Mouse (Mus musculus): ENCODE data around the gene Nupl1. TPM values are rescaled to one million over a fixed set of nuclear protein-coding genes. Genes with fewer than 3 reads are reported as not detected.

Gene Nupl1
- polyA plus RNA-seq, 1 experiment from 2014 or later, result not detected

DNA sequence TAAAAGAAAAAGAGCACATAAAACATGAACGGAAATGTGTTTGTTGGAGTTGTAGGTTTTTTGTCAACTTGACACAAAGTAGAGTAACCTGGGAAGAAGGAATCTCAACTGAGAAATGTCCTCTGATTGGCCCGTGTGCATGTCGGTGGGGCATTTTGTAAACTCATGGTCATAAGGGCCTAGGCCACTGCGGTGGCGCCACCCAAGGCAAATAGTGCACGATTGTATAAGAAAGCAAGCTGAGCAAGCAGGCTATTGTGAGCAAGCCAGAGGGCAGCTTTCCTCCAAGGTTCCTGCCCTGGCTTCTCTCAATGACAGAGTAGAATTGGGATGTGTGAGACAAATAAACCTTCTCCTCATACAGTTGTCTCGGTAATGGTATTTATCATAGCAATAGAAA, 42.1 kb downstream of the Nupl1 start:
- H3K9me3 ChIP-seq (ENCODE audit: control insufficient read depth, low read length), result no peaks in the 10 kb centered on the region
- no peak overlapping the region for H3K4me3 ChIP-seq (ENCODE audit: low read length)
- ATAC-seq (ENCODE audit: low FRiP score, low TSS enrichment), result no peak
- no peaks in the 10 kb centered on the region for H3K27me3 ChIP-seq (ENCODE audit: control insufficient read depth, insufficient read depth, low read length)
- H3K4me1 ChIP-seq (ENCODE audit: control insufficient read depth, insufficient read depth, low read length), result no peaks in the 10 kb centered on the region
- H3K9ac ChIP-seq (ENCODE audit: low read depth, low read length), result no peak overlapping the region
- H3K36me3 ChIP-seq (ENCODE audit: control insufficient read depth, insufficient read depth, low read length), result no peaks in the 10 kb centered on the region
- WGBS, result 95% methylated on average over 7 of the region's 7 CpGs
- H3K27ac ChIP-seq (ENCODE audit: low read depth, low read length), result no peak overlapping the region
- no peak overlapping the region for H3K4me2 ChIP-seq (replicated peaks; ENCODE audit: low read depth, low read length)

DNA sequence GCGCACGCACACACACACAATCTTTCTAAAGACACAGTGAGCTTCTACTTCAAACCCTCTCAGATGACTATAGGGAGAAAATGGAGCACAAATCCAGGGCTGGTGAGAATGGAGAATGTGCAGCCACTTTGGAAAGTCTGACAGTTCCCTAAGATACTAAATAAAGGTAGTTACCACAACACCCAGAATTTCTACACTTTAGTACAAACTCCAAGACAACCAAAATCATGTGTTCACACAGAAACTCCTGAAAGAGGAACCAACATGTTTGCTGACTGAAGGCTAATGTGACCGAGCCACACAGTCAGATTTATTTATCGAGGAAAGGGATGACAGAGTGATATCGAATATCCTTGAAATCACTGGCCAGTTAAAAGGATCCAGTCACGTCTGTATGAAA, 46.2 kb downstream of the Nupl1 start:
- Histone ChIP-seq H3K4me1 (ENCODE audit: control insufficient read depth, insufficient read depth, low read length) (no peaks in the 10 kb centered on the region), H3K4me2 (replicated peaks; ENCODE audit: low read depth, low read length) (no peak overlapping the region), H3K36me3 (ENCODE audit: control insufficient read depth, insufficient read depth, low read length) (no peaks in the 10 kb centered on the region), H3K27me3 (ENCODE audit: control insufficient read depth, insufficient read depth, low read length) (no peaks in the 10 kb centered on the region), H3K4me3 (ENCODE audit: low read length) (no peak overlapping the region), H3K27ac (ENCODE audit: low read depth, low read length) (no peak overlapping the region), H3K9me3 (ENCODE audit: control insufficient read depth, low read length) (no peaks in the 10 kb centered on the region), H3K9ac (ENCODE audit: low read depth, low read length) (no peak overlapping the region)
- 83% methylated on average over 6 of the region's 6 CpGs for WGBS
- no peak for ATAC-seq (ENCODE audit: low FRiP score, low TSS enrichment)

DNA sequence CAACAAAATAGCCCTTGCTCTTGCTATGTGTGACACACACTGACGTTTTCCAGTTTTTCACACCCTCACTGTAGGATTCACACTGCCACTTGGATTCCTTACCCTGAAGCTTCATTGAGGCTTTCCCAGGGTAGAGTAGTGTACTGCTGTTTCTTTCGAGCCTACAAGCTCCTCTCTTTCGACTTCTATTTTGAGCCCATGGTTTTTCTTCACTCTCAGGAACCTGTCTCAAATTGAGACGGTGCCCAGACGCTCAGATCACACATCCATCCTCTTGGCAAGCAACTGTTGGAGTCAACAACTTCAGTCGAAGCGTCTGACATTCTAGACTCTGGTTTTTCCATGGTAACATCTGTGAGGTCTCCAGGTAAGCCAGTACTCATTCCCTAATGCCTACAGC, 54.3 kb downstream of the Nupl1 start, which contains the start of gene Atp8a2:
Atp8a2 (minus strand) TSS at position 296 of the 400 bp plus-strand sequence.
- Histone ChIP-seq H3K36me3 (ENCODE audit: control insufficient read depth, insufficient read depth, low read length) (no peaks in the 10 kb centered on the region), H3K4me3 (ENCODE audit: low read length) (no peak within 1 kb of the TSS), H3K27ac (ENCODE audit: low read depth, low read length) (no peak within 1 kb of the TSS), H3K4me2 (replicated peaks; ENCODE audit: low read depth, low read length) (no peak within 1 kb of the TSS), H3K9ac (ENCODE audit: low read depth, low read length) (no peak within 1 kb of the TSS), H3K9me3 (ENCODE audit: control insufficient read depth, low read length) (no peaks in the 10 kb centered on the region), H3K4me1 (ENCODE audit: control insufficient read depth, insufficient read depth, low read length) (no peaks in the 10 kb centered on the region), H3K27me3 (ENCODE audit: control insufficient read depth, insufficient read depth, low read length) (no peaks in the 10 kb centered on the region)
- 75% methylated on average over 7 of the region's 7 CpGs for WGBS
- no peak for ATAC-seq (ENCODE audit: low FRiP score, low TSS enrichment)

DNA sequence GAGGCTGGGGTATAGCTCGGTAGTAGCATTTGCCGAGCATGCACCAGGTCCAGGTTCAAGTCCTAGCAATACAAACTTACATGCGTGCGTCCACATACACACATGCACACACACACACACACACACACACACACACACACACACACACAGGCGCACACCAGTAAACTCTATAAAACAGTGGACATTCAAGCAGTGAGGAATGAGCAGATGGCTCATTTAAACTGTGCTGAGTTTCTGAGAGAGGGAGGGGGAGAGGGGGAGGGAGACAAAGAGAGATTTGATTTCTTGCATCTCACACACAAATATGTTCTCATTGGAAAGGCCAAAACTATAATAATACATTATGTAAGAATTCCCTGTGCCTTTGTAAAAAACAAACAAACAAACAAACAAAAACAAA, 55.2 kb downstream of the Nupl1 start:
- H3K27me3 ChIP-seq (ENCODE audit: control insufficient read depth, insufficient read depth, low read length), result no peaks in the 10 kb centered on the region
- H3K9ac ChIP-seq (ENCODE audit: low read depth, low read length), result no peak overlapping the region
- WGBS, result 82% methylated on average over 5 of the region's 5 CpGs
- H3K36me3 ChIP-seq (ENCODE audit: control insufficient read depth, insufficient read depth, low read length), result no peaks in the 10 kb centered on the region
- H3K9me3 ChIP-seq (ENCODE audit: control insufficient read depth, low read length), result no peaks in the 10 kb centered on the region
- no peak overlapping the region for H3K27ac ChIP-seq (ENCODE audit: low read depth, low read length)
- H3K4me2 ChIP-seq (replicated peaks; ENCODE audit: low read depth, low read length), result no peak overlapping the region
- no peak overlapping the region for H3K4me3 ChIP-seq (ENCODE audit: low read length)
- no peak for ATAC-seq (ENCODE audit: low FRiP score, low TSS enrichment)
- no peaks in the 10 kb centered on the region for H3K4me1 ChIP-seq (ENCODE audit: control insufficient read depth, insufficient read depth, low read length)

DNA sequence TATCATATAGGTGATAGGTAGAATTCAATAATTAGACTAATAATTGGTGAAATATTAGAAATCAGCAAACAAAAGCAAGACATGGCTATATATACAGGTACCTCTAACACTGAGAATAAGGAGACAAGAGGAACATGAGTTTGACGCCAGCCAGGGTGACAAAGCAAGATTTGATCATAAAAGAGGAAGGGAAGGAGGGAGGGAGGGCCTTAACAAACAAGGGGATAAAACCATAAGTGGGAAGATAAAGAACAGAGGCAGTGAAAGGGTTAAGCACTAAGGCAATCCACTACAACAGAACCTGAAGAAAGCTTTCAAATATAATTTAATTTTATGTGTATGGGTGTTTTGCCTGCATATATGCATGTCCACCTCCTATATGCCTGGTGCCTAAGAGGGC, 56.6 kb downstream of the Nupl1 start:
- H3K27ac ChIP-seq (ENCODE audit: low read depth, low read length), result no peak overlapping the region
- no peak overlapping the region for H3K9ac ChIP-seq (ENCODE audit: low read depth, low read length)
- no peaks in the 10 kb centered on the region for H3K4me1 ChIP-seq (ENCODE audit: control insufficient read depth, insufficient read depth, low read length)
- no peak for ATAC-seq (ENCODE audit: low FRiP score, low TSS enrichment)
- no peaks in the 10 kb centered on the region for H3K27me3 ChIP-seq (ENCODE audit: control insufficient read depth, insufficient read depth, low read length)
- no peak overlapping the region for H3K4me3 ChIP-seq (ENCODE audit: low read length)
- H3K4me2 ChIP-seq (replicated peaks; ENCODE audit: low read depth, low read length), result no peak overlapping the region
- no peaks in the 10 kb centered on the region for H3K36me3 ChIP-seq (ENCODE audit: control insufficient read depth, insufficient read depth, low read length)
- WGBS, result 92% methylated on average over 1 of the region's 1 CpGs
- H3K9me3 ChIP-seq (ENCODE audit: control insufficient read depth, low read length), result no peaks in the 10 kb centered on the region

DNA sequence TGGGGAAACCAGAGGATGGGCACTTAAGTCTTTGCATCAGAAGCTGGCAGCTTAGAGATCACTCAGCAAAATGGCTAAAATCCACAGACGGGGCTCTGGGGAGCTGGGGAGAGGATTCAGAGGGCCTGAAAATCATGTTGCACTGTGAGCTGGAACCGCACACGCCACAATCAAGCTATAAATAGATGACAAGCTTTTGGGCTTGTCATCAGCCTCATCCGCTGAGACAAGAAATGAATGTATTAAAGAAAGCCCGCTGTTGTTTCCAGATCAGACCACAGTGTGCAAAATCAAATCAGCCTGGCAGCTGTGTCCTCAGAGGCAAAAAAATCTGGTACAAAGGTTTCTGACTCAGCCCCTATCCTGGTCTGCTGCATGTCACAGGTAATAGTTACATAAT, 61.5 kb downstream of the Nupl1 start:
- 97% methylated on average over 5 of the region's 5 CpGs for WGBS
- no peaks in the 10 kb centered on the region for H3K36me3 ChIP-seq (ENCODE audit: control insufficient read depth, insufficient read depth, low read length)
- no peak overlapping the region for H3K4me2 ChIP-seq (replicated peaks; ENCODE audit: low read depth, low read length)
- no peak overlapping the region for H3K27ac ChIP-seq (ENCODE audit: low read depth, low read length)
- no peaks in the 10 kb centered on the region for H3K9me3 ChIP-seq (ENCODE audit: control insufficient read depth, low read length)
- H3K4me3 ChIP-seq (ENCODE audit: low read length), result no peak overlapping the region
- no peaks in the 10 kb centered on the region for H3K27me3 ChIP-seq (ENCODE audit: control insufficient read depth, insufficient read depth, low read length)
- no peak for ATAC-seq (ENCODE audit: low FRiP score, low TSS enrichment)
- no peaks in the 10 kb centered on the region for H3K4me1 ChIP-seq (ENCODE audit: control insufficient read depth, insufficient read depth, low read length)
- no peak overlapping the region for H3K9ac ChIP-seq (ENCODE audit: low read depth, low read length)

DNA sequence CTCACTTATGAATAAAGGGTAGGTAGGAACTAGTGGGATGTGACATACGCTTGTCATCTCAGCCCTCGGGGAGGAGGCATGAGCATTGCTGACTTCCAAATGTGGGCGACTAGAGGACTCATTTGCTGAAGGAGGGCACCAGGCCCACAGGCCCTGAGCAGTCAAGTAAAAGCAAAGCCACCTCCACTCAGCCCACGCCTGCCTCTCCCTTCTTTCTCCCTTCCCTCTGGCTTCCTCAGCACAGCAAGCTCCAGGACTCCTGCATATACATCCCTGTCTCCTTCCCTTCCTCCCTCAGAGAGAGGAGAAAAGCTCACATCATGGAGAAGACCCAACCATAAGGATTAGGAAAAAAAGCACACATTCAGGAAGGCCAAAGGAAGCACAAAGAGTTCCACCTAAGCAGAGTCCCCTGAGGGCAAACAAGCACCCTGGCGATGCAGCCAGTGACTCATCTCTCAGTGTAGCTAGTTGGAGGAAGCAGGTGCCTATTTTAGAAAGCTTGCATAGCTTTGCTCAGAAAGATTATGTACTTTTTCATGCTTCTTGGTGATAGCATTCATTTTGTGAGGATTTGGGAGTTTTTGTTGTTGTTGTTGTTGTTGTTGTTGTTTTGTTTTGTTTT, 62.9 kb downstream of the Nupl1 start:
- Histone ChIP-seq H3K4me1 (ENCODE audit: control insufficient read depth, insufficient read depth, low read length) (no peaks in the 10 kb centered on the region), H3K27me3 (ENCODE audit: control insufficient read depth, insufficient read depth, low read length) (no peaks in the 10 kb centered on the region), H3K4me3 (ENCODE audit: low read length) (no peak overlapping the region), H3K9ac (ENCODE audit: low read depth, low read length) (no peak overlapping the region), H3K9me3 (ENCODE audit: control insufficient read depth, low read length) (no peaks in the 10 kb centered on the region), H3K4me2 (replicated peaks; ENCODE audit: low read depth, low read length) (no peak overlapping the region), H3K36me3 (ENCODE audit: control insufficient read depth, insufficient read depth, low read length) (no peaks in the 10 kb centered on the region), H3K27ac (ENCODE audit: low read depth, low read length) (no peak overlapping the region)
- no peak for ATAC-seq (ENCODE audit: low FRiP score, low TSS enrichment)
- WGBS, result 83% methylated on average over 5 of the region's 5 CpGs

DNA sequence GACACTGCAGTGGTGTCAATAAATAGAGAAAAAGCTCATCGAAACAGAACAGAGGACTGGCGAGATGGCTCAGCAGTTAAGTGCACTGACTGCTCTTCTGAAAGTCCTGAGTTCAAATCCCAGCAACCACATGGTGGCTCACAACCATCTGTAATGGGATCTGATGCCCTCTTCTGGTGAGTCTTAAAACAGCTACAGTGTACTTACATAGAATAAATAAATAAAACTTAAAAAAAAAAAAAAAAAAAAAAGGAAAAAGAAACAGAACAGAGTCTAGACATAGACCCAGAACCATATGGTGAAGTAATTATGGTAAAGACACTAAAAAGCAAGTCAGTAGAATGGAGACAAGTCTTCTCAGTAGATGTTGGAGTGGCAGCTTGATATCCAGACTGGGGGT, 69.9 kb downstream of the Nupl1 start:
- H3K4me1 ChIP-seq (ENCODE audit: control insufficient read depth, insufficient read depth, low read length), result no peaks in the 10 kb centered on the region
- H3K27ac ChIP-seq (ENCODE audit: low read depth, low read length), result no peak overlapping the region
- no peak for ATAC-seq (ENCODE audit: low FRiP score, low TSS enrichment)
- WGBS, result 97% methylated on average over 2 of the region's 2 CpGs
- H3K4me3 ChIP-seq (ENCODE audit: low read length), result no peak overlapping the region
- no peaks in the 10 kb centered on the region for H3K36me3 ChIP-seq (ENCODE audit: control insufficient read depth, insufficient read depth, low read length)
- H3K9ac ChIP-seq (ENCODE audit: low read depth, low read length), result no peak overlapping the region
- no peak overlapping the region for H3K4me2 ChIP-seq (replicated peaks; ENCODE audit: low read depth, low read length)
- H3K27me3 ChIP-seq (ENCODE audit: control insufficient read depth, insufficient read depth, low read length), result peaks cover 20% of the 10 kb centered on the region
- no peaks in the 10 kb centered on the region for H3K9me3 ChIP-seq (ENCODE audit: control insufficient read depth, low read length)

DNA sequence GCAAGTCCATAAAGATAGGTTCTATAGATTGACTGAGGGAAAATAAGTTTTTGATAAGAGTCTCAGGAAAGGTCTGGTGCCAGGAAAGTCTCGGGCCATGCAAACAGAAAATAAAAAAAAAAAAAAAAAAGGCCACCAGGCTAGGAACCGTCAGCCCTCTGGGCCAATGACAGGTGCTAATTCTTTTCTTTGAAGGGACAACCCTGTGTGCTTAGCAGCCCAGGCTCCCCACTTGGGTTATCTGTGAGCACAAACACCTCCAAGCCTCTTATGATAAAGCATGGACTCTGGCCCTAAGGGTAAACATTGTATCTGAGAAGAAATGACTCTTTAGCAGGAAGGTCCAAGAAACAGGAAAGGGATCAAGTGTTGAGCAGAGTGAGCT, 72.7 kb downstream of the Nupl1 start:
- Histone ChIP-seq H3K4me3 (ENCODE audit: low read length) (no peak overlapping the region), H3K27ac (ENCODE audit: low read depth, low read length) (no peak overlapping the region), H3K4me2 (replicated peaks; ENCODE audit: low read depth, low read length) (no peak overlapping the region), H3K4me1 (ENCODE audit: control insufficient read depth, insufficient read depth, low read length) (no peaks in the 10 kb centered on the region), H3K9me3 (ENCODE audit: control insufficient read depth, low read length) (no peaks in the 10 kb centered on the region), H3K9ac (ENCODE audit: low read depth, low read length) (no peak overlapping the region), H3K36me3 (ENCODE audit: control insufficient read depth, insufficient read depth, low read length) (no peaks in the 10 kb centered on the region), H3K27me3 (ENCODE audit: control insufficient read depth, insufficient read depth, low read length) (peaks cover 33% of the 10 kb centered on the region)
- 32% methylated on average over 2 of the region's 2 CpGs for WGBS
- no peak for ATAC-seq (ENCODE audit: low FRiP score, low TSS enrichment)
